Mouse (Mus musculus): ENCODE results near the gene Tlr12. TPM values are rescaled to one million over a fixed set of nuclear protein-coding genes. Genes with fewer than 3 reads are reported as not detected.
A peak's percentile ranks its signal among the peaks of the same experiment; 100 is the strongest.

Gene Tlr12
- total and polyA plus RNA-seq, 3 experiments: 0.04 to 0.14 (median 0.12) TPM

DNA sequence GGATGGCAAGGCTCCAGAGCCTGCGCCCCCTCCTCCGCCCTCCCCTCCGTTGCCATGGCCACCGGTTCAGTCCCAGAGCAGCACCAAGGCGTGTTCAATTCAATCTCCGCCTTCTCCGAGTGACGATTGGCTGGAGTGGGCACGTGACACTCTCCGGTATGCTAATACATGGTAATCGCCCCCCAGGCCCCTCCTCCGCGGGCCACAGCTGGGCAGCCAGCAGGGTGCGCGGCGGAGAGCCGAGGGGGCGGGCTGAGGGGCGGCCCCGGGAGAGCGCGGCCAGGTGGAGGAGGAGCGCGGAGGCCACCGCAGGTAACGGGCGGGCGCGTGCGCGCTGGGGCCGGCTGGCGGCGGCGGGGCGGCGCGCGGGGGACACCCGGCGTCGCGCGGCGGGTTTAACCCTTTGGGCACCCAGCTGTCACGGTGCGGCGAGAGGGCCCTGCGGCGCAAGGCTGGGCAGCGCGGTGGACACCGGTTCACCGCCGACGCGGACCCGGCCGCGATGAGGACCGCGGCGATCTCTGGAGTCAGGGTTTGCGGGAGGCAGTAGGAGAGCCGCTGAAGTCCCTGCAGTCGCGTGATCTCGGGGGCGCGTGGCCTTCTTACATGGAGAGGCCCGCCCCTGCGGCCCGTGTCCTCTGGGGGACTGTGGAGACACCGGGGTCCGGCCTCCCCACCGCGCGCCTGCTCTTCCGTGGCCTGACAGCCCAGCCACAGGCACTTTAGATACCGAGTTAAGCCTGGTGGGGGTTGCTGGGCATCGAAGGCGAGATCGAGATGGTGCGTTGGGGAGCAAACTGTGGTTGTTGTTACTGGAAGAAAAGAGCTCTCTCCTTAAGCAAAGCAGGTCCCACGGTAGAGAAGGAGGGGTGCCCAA is 36.3 kb upstream of the Tlr12 start, which contains the start of gene Phc2:
TSS of gene Phc2 (plus strand) at position 198 of the 877 bp plus-strand sequence.
- no peak for TF ChIP-seq RCOR1 (conservative IDR thresholded peaks at IDR 0.05; ENCODE audit: low read depth, low read length)
- no peak for TF ChIP-seq PAX5 (IDR thresholded peaks at IDR 0.05; ENCODE audit: low read length)
- TF ChIP-seq JUN (IDR thresholded peaks at IDR 0.05; ENCODE audit: insufficient read depth, low read depth, low read length): no peak
- no peak for TF ChIP-seq MAFK (IDR thresholded peaks at IDR 0.05; ENCODE audit: insufficient replicate concordance, low read length)
- TF ChIP-seq ZKSCAN1 (IDR thresholded peaks at IDR 0.05; ENCODE audit: borderline replicate concordance, low read depth, low read length): no peak
- TF ChIP-seq RAD21 (IDR thresholded peaks at IDR 0.05; ENCODE audit: low read depth, low read length): no peak
- TF ChIP-seq JUND (conservative IDR thresholded peaks at IDR 0.05; ENCODE audit: low read depth, low read length): no peak
- no peak for TF ChIP-seq NELFE (IDR thresholded peaks at IDR 0.05; ENCODE audit: low read depth, low read length)
- no peak; the same call in 1 of the 2 replicates for TF ChIP-seq SMC3 (IDR thresholded peaks at IDR 0.05; ENCODE audit: low read depth, low read length)
- no peak for TF ChIP-seq TBP (conservative IDR thresholded peaks at IDR 0.05; ENCODE audit: low read depth, low read length)
- TF ChIP-seq USF2 (conservative IDR thresholded peaks at IDR 0.05; ENCODE audit: low read depth, low read length): peak; percentile 92
- peak; percentile 65 for TF ChIP-seq BHLHE40 (IDR thresholded peaks at IDR 0.05; ENCODE audit: low read depth, low read length)
- TF ChIP-seq CTCF (conservative IDR thresholded peaks at IDR 0.05 in 1 of 2, IDR thresholded peaks at IDR 0.05 in 1 of 2; ENCODE audit: low read depth in 2 of 2, low read length in 2 of 2): peak in 1 of 2 experiments; percentile 34; a peak in 2 of 4 replicates
- no peak for TF ChIP-seq ETS1 (conservative IDR thresholded peaks at IDR 0.05; ENCODE audit: low read depth, low read length)
- no peak for TF ChIP-seq ZNF384 (IDR thresholded peaks at IDR 0.05; ENCODE audit: low read depth, low read length)
- no peak for TF ChIP-seq EP300 (IDR thresholded peaks at IDR 0.05; ENCODE audit: low read length)
- TF ChIP-seq USF1 (IDR thresholded peaks at IDR 0.05; ENCODE audit: low read depth, low read length): peak; percentile 95
- no peak for TF ChIP-seq MYC (IDR thresholded peaks at IDR 0.05; ENCODE audit: low read depth, low read length)
- no peak for TF ChIP-seq E2F4 (IDR thresholded peaks at IDR 0.05; ENCODE audit: insufficient replicate concordance, low read depth, low read length)
- no peak for TF ChIP-seq TCF12 (IDR thresholded peaks at IDR 0.05; ENCODE audit: low read depth, low read length)
- TF ChIP-seq ELF1 (IDR thresholded peaks at IDR 0.05; ENCODE audit: low read depth, low read length): no peak; the same call in 1 of the 2 replicates
- no peak for TF ChIP-seq ZMIZ1 (IDR thresholded peaks at IDR 0.05; ENCODE audit: low read depth, low read length)
- no peak for TF ChIP-seq HCFC1 (IDR thresholded peaks at IDR 0.05; ENCODE audit: low read depth, low read length)
- TF ChIP-seq GABPA (IDR thresholded peaks at IDR 0.05; ENCODE audit: insufficient replicate concordance, low read depth, low read length): no peak
- TF ChIP-seq MAX (IDR thresholded peaks at IDR 0.05; ENCODE audit: low read length): peak; percentile 96
- no peak for TF ChIP-seq CHD2 (IDR thresholded peaks at IDR 0.05; ENCODE audit: low read length)
- TF ChIP-seq NRF1 (IDR thresholded peaks at IDR 0.05; ENCODE audit: low read depth, low read length): peak; percentile 83
- Histone ChIP-seq H3K79me2 (replicated peaks; ENCODE audit: control insufficient read depth, extremely low read depth, insufficient read depth, poor library complexity, severe bottlenecking) (no peaks in the 10 kb centered on the region), H3K4me1 (ENCODE audit: control insufficient read depth in 1 of 2, insufficient read depth in 2 of 2) (peaks cover 0 to 38% of the 10 kb centered on the region in 2 experiments; a peak in 2 of 4 replicates), H3K4me2 (ENCODE audit: insufficient read depth, low read depth, poor library complexity, severe bottlenecking) (peak within 1 kb of the TSS; percentile 96), H3K4me3 (replicated peaks in 1 of 3; ENCODE audit: low read depth in 2 of 3, low read length in 2 of 3, poor library complexity in 1 of 3) (peak within 1 kb of the TSS; percentile 47 to 72 (median 63)), H3K27ac (ENCODE audit: insufficient read depth, low read depth) (no peak within 1 kb of the TSS), H3K9me3 (replicated peaks; ENCODE audit: low read length) (no peaks in the 10 kb centered on the region), H3K9ac (ENCODE audit: insufficient read depth, low read depth) (peak within 1 kb of the TSS; percentile 29), H3K36me3 (replicated peaks in 1 of 2; ENCODE audit: control insufficient read depth in 1 of 2, insufficient read depth in 1 of 2, low read length in 1 of 2) (no peaks in the 10 kb centered on the region), H3K27me3 (replicated peaks) (peaks cover 6% of the 10 kb centered on the region)
- dilution Hi-C loops (cut with MboI; ENCODE audit: extremely low pct_ligation_motif_present, extremely low pct_unique_long_range_greater_than_20kb, low sequenced_read_pairs): no loop called here
- peak; percentile 93 for DNase-seq (ENCODE audit: extremely low read depth)
- in situ Hi-C loops (cut with MboI; ENCODE audit: low pct_ligation_motif_present, low pct_unique_long_range_greater_than_20kb, low sequenced_read_pairs): loop anchor here (5.0 kb wide), 1 partner anchor 38 kb away; no protein-coding TSS in a partner anchor

Measured in CH12.LX (cell line).